Mouse (Mus musculus) megakaryocyte, embryonic 14.5 days (primary cell): ENCODE data around the gene Slc25a21.

Source experiments
- FLI1 ChIP-seq: IDR thresholded peaks from 2 replicates; pipeline ENCODE4 v1.6.1; 2012; ENCODE audit warnings: low read length, inconsistent platforms, mixed read lengths
- GATA1 ChIP-seq: IDR thresholded peaks from 3 replicates; pipeline ENCODE4 v1.6.1; 2012; ENCODE audit warnings: mixed read lengths, low read length, inconsistent platforms, borderline replicate concordance

DNA sequence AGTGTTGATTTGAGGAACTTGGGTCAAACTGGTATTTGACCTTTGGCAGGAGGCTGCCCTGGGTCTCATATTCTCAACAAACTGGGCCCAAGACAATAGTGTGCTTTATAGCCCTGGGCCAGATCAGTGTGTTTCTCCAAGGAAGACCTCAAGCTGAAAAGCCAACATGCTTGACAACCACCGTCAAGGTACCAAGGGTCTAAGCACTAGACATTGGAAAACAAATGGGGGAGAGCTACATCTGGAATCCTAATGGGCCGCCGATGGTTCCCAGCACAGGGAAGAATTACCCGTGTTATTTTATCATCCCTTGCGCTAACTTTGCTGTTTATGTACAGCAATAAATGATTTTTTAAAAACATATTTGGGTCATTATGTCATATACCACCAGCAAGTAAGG is 113.7 kb downstream of the Slc25a21 start:
- TF ChIP-seq GATA1 (no peak), FLI1 (no peak)
